Mouse (Mus musculus) inflammation-experienced regulatory T-cells, adult 6 months (primary cell): ENCODE results near the gene Ssu72. TPM values are rescaled to one million over a fixed set of nuclear protein-coding genes. Genes with fewer than 3 reads are reported as not detected.

ENCODE experiments used
- polyA plus RNA-seq, 3 experiments: library from polyadenylated mRNA; unstranded; fragments of 100-300 nt; shearing (Covaris generic); gene quantifications; one replicate each; pipeline ENCODE4 v1.2.1; 2017

The Ssu72 gene
- polyA plus RNA-seq, 3 experiments from 2014 or later, result 145 to 170 (median 154) TPM

Other genes starting within 250 kb of the Ssu72 start
- not detected for gene Tmem52, start 235.7 kb upstream of the Ssu72 start, polyA plus RNA-seq
- gene Gnb1, start 213.4 kb upstream of the Ssu72 start, polyA plus RNA-seq, result 100 to 1,000 TPM in 1 of 3 experiments, 10 to 100 TPM in 2; 86.6 to 332 (median 86.7) TPM
- 10 to 100 TPM; 50.9 to 55.9 (median 53.2) TPM for gene Nadk, start 142.4 kb upstream of the Ssu72 start, polyA plus RNA-seq
- 1 to 10 TPM; 7.9 to 9.1 (median 8.5) TPM for gene Slc35e2, start 103.4 kb upstream of the Ssu72 start, polyA plus RNA-seq
- 100 to 1,000 TPM in 2 of 3 experiments, 10 to 100 TPM in 1; 75.2 to 139 (median 116) TPM for gene Cdk11b, start 79.9 kb upstream of the Ssu72 start, polyA plus RNA-seq
- 1 to 10 TPM in 1 of 3 experiments, not detected in 2; 1.7 TPM for gene Gm10563, start 59.4 kb upstream of the Ssu72 start, polyA plus RNA-seq
- gene Mmp23, start 51.4 kb upstream of the Ssu72 start, polyA plus RNA-seq, result not detected
- gene Mib2, start 35.6 kb upstream of the Ssu72 start, polyA plus RNA-seq, result 1 to 10 TPM; 3.1 to 5.2 (median 3.9) TPM
- 1 to 10 TPM in 1 of 3 experiments, under 1 TPM in 2; 0.16 to 1.6 (median 0.96) TPM for gene Fndc10, start 10.5 kb upstream of the Ssu72 start, polyA plus RNA-seq
- gene Tmem240, start 30.0 kb downstream of the Ssu72 start, polyA plus RNA-seq, result under 1 TPM; 0.13 to 0.16 (median 0.13) TPM
- gene Atad3a, start 56.3 kb downstream of the Ssu72 start, polyA plus RNA-seq, result 10 to 100 TPM in 2 of 3 experiments, 1 to 10 TPM in 1; 9.8 to 27.2 (median 21.7) TPM
- gene Vwa1, start 69.9 kb downstream of the Ssu72 start, polyA plus RNA-seq, result under 1 TPM in 1 of 3 experiments, not detected in 2; 0.09 TPM
- not detected for gene Tmem88b, start 81.1 kb downstream of the Ssu72 start, polyA plus RNA-seq
- not detected for gene Ankrd65, start 85.6 kb downstream of the Ssu72 start, polyA plus RNA-seq
- gene Mrpl20, start 98.1 kb downstream of the Ssu72 start, polyA plus RNA-seq, result 100 to 1,000 TPM; 105 to 200 (median 117) TPM
- gene Ccnl2, start 107.7 kb downstream of the Ssu72 start, polyA plus RNA-seq, result 100 to 1,000 TPM in 2 of 3 experiments, 10 to 100 TPM in 1; 83.8 to 128 (median 117) TPM
- gene Aurkaip1, start 126.5 kb downstream of the Ssu72 start, polyA plus RNA-seq, result 100 to 1,000 TPM; 206 to 219 (median 211) TPM
- 10 to 100 TPM in 2 of 3 experiments, under 1 TPM in 1; 0.69 to 18.3 (median 16.4) TPM for gene Mxra8, start 134.9 kb downstream of the Ssu72 start, polyA plus RNA-seq
- 1 to 10 TPM; 2.0 to 3.8 (median 3.5) TPM for gene Dvl1, start 142.6 kb downstream of the Ssu72 start, polyA plus RNA-seq
- gene Tas1r3, start 158.6 kb downstream of the Ssu72 start, polyA plus RNA-seq, result under 1 TPM; 0.16 to 0.40 (median 0.30) TPM
- 10 to 100 TPM; 14.2 to 19.2 (median 19.1) TPM for gene Cptp, start 164.6 kb downstream of the Ssu72 start, polyA plus RNA-seq
- 10 to 100 TPM; 81.9 to 88.2 (median 86.6) TPM for gene Ints11, start 164.7 kb downstream of the Ssu72 start, polyA plus RNA-seq
- gene Pusl1, start 187.0 kb downstream of the Ssu72 start, polyA plus RNA-seq, result 10 to 100 TPM; 14.1 to 20.3 (median 15.8) TPM
- 1 to 10 TPM; 4.0 to 9.1 (median 5.8) TPM for gene Acap3, start 187.0 kb downstream of the Ssu72 start, polyA plus RNA-seq
- gene Ube2j2, start 239.0 kb downstream of the Ssu72 start, polyA plus RNA-seq, result 10 to 100 TPM; 19.3 to 30.8 (median 29.6) TPM